Mouse (Mus musculus) G1E-ER4 (cell line): ENCODE measurements around the gene Shf. TPM values are rescaled to one million over a fixed set of nuclear protein-coding genes. Genes with fewer than 3 reads are reported as not detected.

Experiments
- GATA1 ChIP-seq: IDR thresholded peaks from one replicate; pipeline ENCODE4 v1.8.0; 2012; ENCODE audit warnings: low read length, inconsistent platforms
- polyA plus RNA-seq: library from polyadenylated mRNA; stranded (reverse); fragments of >175 nt; gene quantifications from 2 replicates; pipeline ENCODE4 v1.2.3, GENCODE M21; 2012

Shf gene
- polyA plus RNA-seq, 1 experiment = 3.8 TPM

DNA sequence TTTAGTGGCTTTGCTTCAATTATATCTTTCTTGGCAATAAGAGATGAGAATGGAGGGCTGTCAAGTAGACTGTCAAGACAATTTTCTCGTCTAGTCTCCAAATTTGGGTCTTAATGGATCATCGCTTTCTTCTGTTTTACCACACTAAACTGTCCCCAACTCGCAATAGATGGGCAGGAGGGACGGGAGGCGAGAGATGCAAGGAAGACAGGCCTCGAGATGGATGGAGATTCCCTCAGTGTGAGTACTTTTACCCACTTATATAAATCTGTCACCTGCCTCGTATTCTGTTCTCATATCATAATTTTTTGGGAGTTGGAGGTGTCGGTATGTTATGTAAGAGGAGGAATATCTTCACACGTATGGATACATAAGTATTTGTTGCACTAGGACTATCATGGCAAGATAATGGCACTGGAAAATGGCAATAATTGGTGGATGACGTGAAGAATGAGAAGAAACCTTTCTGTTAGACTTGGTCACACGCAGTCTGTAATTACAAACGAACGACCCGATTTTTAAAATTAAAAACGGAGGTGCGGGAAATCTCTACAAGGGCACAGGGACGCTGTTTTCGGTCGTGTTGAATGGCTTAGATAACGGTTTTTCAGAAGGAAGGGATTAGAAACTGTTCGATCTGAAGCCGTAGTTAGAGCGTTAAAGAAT is 5.8 kb upstream of the Shf start:
- no peak for TF ChIP-seq GATA1

- TF ChIP-seq GATA1 = no peak
Measured at GRCm38 (mm10) chr2:122374012-122374411, 5.0 kb upstream of the Shf start.

- no peak for TF ChIP-seq GATA1
Measured at GRCm38 (mm10) chr2:122372541-122372940, 3.6 kb upstream of the Shf start.

- TF ChIP-seq GATA1 = no peak
Measured at GRCm38 (mm10) chr2:122372067-122372466, 3.1 kb upstream of the Shf start.

GRCm38 (mm10) chr2:122370101-122370750 is 1.3 kb upstream of the Shf start:
- TF ChIP-seq GATA1 = no peak

- TF ChIP-seq GATA1 = no peak
Measured at GRCm38 (mm10) chr2:122368081-122368971, 636 bp downstream of the Shf start.

DNA sequence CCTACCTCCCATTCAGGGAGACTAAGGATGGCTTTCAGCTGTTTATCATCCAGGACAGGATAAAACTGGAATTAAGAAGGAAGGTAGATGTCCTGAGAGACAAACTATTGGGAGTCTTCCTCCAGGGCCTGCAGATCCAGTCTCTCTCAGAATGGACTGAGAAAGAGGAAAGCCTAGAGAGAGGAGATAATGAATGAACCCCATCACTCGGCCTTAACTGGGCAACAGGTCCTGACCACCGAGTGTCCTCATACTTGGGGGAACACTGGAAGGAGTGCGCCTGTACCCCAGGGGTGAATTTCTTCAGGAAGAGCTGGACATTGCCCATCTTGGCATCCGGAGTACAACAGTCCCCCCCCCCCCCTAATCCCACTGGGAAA is 1.3 kb downstream of the Shf start:
- no peak for TF ChIP-seq GATA1

DNA sequence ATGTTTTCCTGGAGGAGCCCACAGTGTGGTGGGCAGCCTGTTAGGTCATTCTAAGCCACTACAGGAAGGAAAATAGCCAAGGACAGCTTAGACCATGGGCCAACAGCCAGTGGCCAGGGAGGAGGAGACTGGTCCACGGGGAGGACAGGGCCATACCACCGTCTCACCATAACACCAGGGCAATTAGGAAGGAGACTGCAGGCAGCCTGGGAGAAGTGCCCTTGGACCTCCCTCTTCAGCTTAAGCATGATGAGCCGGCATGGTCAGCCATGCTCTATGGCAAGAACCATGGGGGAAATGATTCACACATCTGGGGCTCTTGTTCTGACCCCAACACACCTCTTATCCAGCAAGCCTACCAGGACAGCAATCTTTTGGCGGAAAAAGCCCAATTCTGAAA is 1.8 kb downstream of the Shf start:
- TF ChIP-seq GATA1 = no peak

- TF ChIP-seq GATA1 = no peak
Measured at GRCm38 (mm10) chr2:122366706-122367105, 2.3 kb downstream of the Shf start.

- no peak for TF ChIP-seq GATA1
Measured at GRCm38 (mm10) chr2:122366039-122366438, 2.9 kb downstream of the Shf start.

DNA sequence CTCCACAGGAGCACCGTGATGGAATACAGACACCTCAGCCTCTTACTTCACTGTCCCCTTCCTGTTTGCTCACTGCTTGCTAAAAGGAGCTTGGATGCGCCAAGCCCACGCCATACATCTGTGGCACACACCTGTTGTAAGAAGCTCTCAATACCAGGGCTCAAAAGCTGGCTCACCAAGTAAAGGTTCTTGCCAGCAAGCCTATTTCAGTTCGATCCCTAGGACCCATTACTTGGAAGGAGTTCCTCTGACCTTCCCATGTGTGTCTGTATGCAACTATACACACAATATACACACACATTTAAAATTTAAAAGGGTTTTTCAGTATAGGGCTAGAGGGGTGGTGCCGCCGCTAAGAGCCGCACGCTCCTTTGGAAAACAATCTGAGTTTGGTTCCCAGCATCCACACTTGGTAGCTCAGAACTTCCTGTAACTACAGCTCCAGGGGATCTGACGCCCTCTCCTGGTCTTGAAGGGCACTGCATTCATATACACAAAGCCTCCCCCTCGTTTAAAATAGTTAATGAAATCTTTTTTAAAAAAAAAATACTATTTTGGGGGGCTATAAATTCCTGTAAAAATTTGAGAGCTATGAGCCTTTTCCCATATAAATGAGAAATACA is 3.6 kb downstream of the Shf start:
- TF ChIP-seq GATA1 = no peak

DNA sequence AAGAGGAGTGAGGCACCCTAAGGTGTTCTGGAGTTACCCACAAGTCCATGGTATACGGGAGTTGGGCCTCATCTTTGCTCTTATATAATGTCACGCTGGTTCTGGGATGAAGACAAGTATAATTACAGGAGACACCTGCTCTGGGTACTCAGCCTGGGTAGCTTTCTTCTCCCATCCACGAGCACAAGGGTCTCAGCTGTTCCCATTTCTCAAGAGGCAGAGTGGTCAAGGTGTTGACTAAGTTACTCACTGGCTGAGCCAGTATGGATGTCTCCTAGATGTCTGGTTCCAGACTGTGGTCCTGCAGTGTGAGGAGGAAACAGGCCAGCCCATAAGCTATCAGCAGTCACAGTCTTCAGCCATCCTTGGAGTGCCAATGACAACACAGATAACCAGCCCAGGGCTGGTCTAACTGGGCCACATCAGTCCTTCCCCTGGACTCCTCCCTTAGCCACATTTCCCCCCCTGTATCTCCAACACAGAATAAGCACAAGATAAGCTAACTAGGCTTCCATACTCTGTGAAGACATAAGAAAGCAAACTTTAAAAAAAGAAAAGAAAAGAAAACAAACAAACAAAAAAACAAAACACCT is 4.5 kb downstream of the Shf start:
- TF ChIP-seq GATA1 = no peak

GRCm38 (mm10) chr2:122362622-122363523 is 6.1 kb downstream of the Shf start:
- no peak for TF ChIP-seq GATA1

GRCm38 (mm10) chr2:122361868-122362621 is 6.9 kb downstream of the Shf start:
- no peak for TF ChIP-seq GATA1

DNA sequence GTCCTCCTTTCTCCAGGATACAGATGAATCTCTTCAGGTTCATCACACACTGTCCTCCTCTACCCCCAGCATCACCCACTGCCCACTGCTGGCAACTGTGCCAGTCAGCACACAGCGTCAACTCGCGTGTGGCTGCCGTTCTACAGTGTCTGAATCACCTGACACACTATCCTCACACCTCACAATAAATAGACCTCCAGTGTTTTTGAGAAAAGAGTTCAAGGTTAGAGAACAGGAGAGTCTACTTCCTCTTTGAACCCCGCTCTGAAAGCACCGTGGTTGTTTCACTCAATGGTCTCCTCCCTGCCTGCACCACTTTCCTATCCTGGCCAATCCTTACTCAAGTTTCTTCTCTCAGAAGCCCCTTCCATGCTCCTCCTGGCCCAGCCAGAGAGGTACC is 7.8 kb downstream of the Shf start:
- TF ChIP-seq GATA1 = no peak
